ENCODE assay signal across 14 mouse cellular contexts in genomic region chr2:179522141-179522540, GRCm38 (mm10).
DNase-seq lines count a peak whose midpoint lies in the region; ATAC-seq and TF ChIP-seq lines count a peak whose summit lies in the region.
"Had no signal": no experiment of that assay in that cellular context is flagged by ENCODE, and none has a peak within 500 bp of the region (broad histone marks: within the 10 kb centered on the region; RNA-seq: fewer than 3 reads in every experiment).

No protein-coding gene starts in this region.

- no peak overlapping the region for H3K4me3 ChIP-seq in cerebellum, adult 2 months (replicated peaks; ENCODE audit: insufficient read depth, low read depth, low read length)
- no peak overlapping the region; a peak in 1 of 4 replicates for H3K4me3 ChIP-seq in ES-E14 (ENCODE audit: insufficient read depth in 1 of 2, low read depth in 1 of 2, low read length in 2 of 2, poor library complexity in 1 of 2, severe bottlenecking in 1 of 2)
- H3K4me3 ChIP-seq in forebrain, embryonic 12.5 days (replicated peaks), result no peak overlapping the region
- H3K4me3 ChIP-seq in left cerebral cortex, adult 2 months, result no peak overlapping the region
- H3K4me3 ChIP-seq: hindbrain, embryonic 12.5 days; kidney, embryonic 15.5 days; megakaryocyte, embryonic 14.5 days had no signal

- intact Hi-C loops in left cerebral cortex, adult 2 months (cut with DNase I), result no loop called here

- H3K27ac ChIP-seq in cerebellum, adult 2 months (ENCODE audit: insufficient read depth, low read length), result no peak overlapping the region
- peak overlapping the region; percentile 80; the same call in 1 of the 2 replicates for H3K27ac ChIP-seq in ES-E14 (ENCODE audit: insufficient read depth, low read depth, low read length, poor library complexity, severe bottlenecking)
- H3K27ac ChIP-seq in forebrain, embryonic 12.5 days, result peak overlapping the region; percentile 78
- H3K27ac ChIP-seq in left cerebral cortex, adult 2 months, result no peak overlapping the region
- H3K27ac ChIP-seq: hindbrain, embryonic 12.5 days; kidney, embryonic 15.5 days had no signal

- peaks cover 3% of the 10 kb centered on the region for H3K4me1 ChIP-seq in cerebellum, adult 2 months (ENCODE audit: control insufficient read depth, insufficient read depth, low read length)
- H3K4me1 ChIP-seq in ES-E14 (ENCODE audit: control insufficient read depth in 2 of 2, insufficient read depth in 2 of 2, low read length in 2 of 2, poor library complexity in 1 of 2), result peaks cover 9 to 48% of the 10 kb centered on the region in 2 experiments; a peak in 3 of 4 replicates
- peaks cover 65% of the 10 kb centered on the region for H3K4me1 ChIP-seq in forebrain, embryonic 12.5 days
- H3K4me1 ChIP-seq: megakaryocyte, embryonic 14.5 days had no signal

- TF ChIP-seq POLR2A in cerebellum, adult 2 months (IDR thresholded peaks at IDR 0.05; ENCODE audit: borderline replicate concordance, insufficient read depth, low read length), result no peak

- peak; percentile 37 to 51 for DNase-seq in cerebellum, adult 2 months
- peak; percentile 63 for DNase-seq in ES-E14 (ENCODE audit: low read depth, low spot score)
- DNase-seq in mesoderm, embryonic 11.5 days (ENCODE audit: low read depth, low spot score), result peak; percentile 59
- DNase-seq in ovary, postnatal 36 days (ENCODE audit: low spot score), result no peak
- no peak for DNase-seq in left cerebral cortex, adult 2 months (ENCODE audit: extremely low spot score in 1 of 2, low spot score in 2 of 2)
- DNase-seq in adrenal gland, postnatal 4 days (ENCODE audit: low spot score in 2 of 2), result no peak
- DNase-seq: adrenal gland, postnatal 14 days; lung, adult 2 months; thymus, adult 18-20 months had no signal

- in situ Hi-C loops in ES-E14 (cut with MboI; ENCODE audit: low sequenced_read_pairs in 2 of 2, unreplicated experiment in 2 of 2), result no loop called here

- H3K9ac ChIP-seq in ES-E14 (ENCODE audit: insufficient read depth, low read depth, low read length, poor library complexity, severe bottlenecking), result 0 out of 2 replicates have a peak overlapping the region, but pooled peaks have one; percentile 7
- H3K9ac ChIP-seq in forebrain, embryonic 12.5 days, result no peak overlapping the region
- H3K9ac ChIP-seq: hindbrain, embryonic 12.5 days; kidney, embryonic 15.5 days had no signal

- no peak for ATAC-seq in cerebellum, adult (ENCODE audit: insufficient number of reproducible peaks, low FRiP score, low TSS enrichment)
- no peak for ATAC-seq in forebrain, embryonic 12.5 days (ENCODE audit: low FRiP score)

- TF ChIP-seq CTCF in cerebellum, adult 2 months (IDR thresholded peaks at IDR 0.05; ENCODE audit: borderline replicate concordance, insufficient read depth, low read depth, low read length), result no peak
- no peak for TF ChIP-seq CTCF in left cerebral cortex, adult 2 months (IDR thresholded peaks at IDR 0.05)

- H3K9me3 ChIP-seq in ES-E14 (ENCODE audit: control insufficient read depth, insufficient read depth, low read depth, low read length), result no peaks in the 10 kb centered on the region
- H3K9me3 ChIP-seq in forebrain, embryonic 12.5 days, result no peaks in the 10 kb centered on the region
- H3K9me3 ChIP-seq: hindbrain, embryonic 12.5 days; kidney, embryonic 15.5 days had no signal

- 23% methylated on average over 8 of the region's 8 CpGs for WGBS in cerebellum, adult 2 months
- 5% methylated on average over 8 of the region's 8 CpGs for WGBS in forebrain, embryonic 12.5 days

- no peak overlapping the region for H3K4me2 ChIP-seq in forebrain, embryonic 12.5 days
- H3K4me2 ChIP-seq: hindbrain, embryonic 12.5 days; kidney, embryonic 15.5 days had no signal

- H3K36me3 ChIP-seq in ES-E14 (ENCODE audit: control insufficient read depth, insufficient read depth, low read length, poor library complexity, severe bottlenecking), result no peaks in the 10 kb centered on the region
- no peaks in the 10 kb centered on the region for H3K36me3 ChIP-seq in forebrain, embryonic 12.5 days (replicated peaks)
- H3K36me3 ChIP-seq: hindbrain, embryonic 12.5 days; kidney, embryonic 15.5 days had no signal

- no peaks in the 10 kb centered on the region for H3K27me3 ChIP-seq in cerebellum, adult 2 months (ENCODE audit: control insufficient read depth, insufficient read depth, low read length)
- peaks cover 4% of the 10 kb centered on the region; the same call in 1 of the 2 replicates for H3K27me3 ChIP-seq in forebrain, embryonic 12.5 days
- H3K27me3 ChIP-seq: kidney, embryonic 15.5 days; megakaryocyte, embryonic 14.5 days had no signal

TF ChIP-seq in ES-E14, 5 proteins besides CTCF, POLR2A, EP300 and RAD21:
- no peak for TF ChIP-seq ZNF384 (IDR thresholded peaks at IDR 0.05; ENCODE audit: low read depth, low read length)
- TF ChIP-seq MAFK (IDR thresholded peaks at IDR 0.05; ENCODE audit: insufficient read depth, low read depth, low read length), result no peak
- no peak for TF ChIP-seq HCFC1 (IDR thresholded peaks at IDR 0.05; ENCODE audit: borderline replicate concordance, insufficient read depth, low read length)
- TF ChIP-seq ZC3H11A (IDR thresholded peaks at IDR 0.05; ENCODE audit: borderline replicate concordance, low read depth, low read length), result no peak
- no peak for TF ChIP-seq CHD2 (IDR thresholded peaks at IDR 0.05; ENCODE audit: low read depth, low read length)

Comparison
In these comparisons a context has a peak if more than half of its experiments do, and no peak if none do; other contexts are left out.
1. DNase-seq: peak in cerebellum, adult 2 months (2 of 2), ES-E14 (single experiment) and mesoderm, embryonic 11.5 days (single experiment); none in ovary, postnatal 36 days (single experiment), left cerebral cortex, adult 2 months (0 of 2) and adrenal gland, postnatal 4 days (0 of 2).
2. H3K27ac ChIP-seq: peak in ES-E14 (single experiment) and forebrain, embryonic 12.5 days (single experiment); none in cerebellum, adult 2 months (single experiment) and left cerebral cortex, adult 2 months (single experiment).